Mouse (Mus musculus) lung, postnatal 25 days (tissue): ENCODE measurements at regions not wholly inside any gene's neighbourhood (a gene's known extent, or its start where the extent isn't known, plus 50 kb on each side); places are given as distances from the start of the nearest gene placed in this dataset.

Source experiments
- DNase-seq: peaks from one replicate; pipeline ENCODE4 v3.0.0; 2022; ENCODE audit warnings: low spot score

GRCm38 (mm10) chr16:90614137-90614536, 113.1 kb downstream of the Mis18a start:
- DNase-seq = no peak

- no peak for DNase-seq
Measured at GRCm38 (mm10) chr16:90610097-90610808, 117.0 kb downstream of the Mis18a start.

GRCm38 (mm10) chr16:90599329-90599870, 127.8 kb downstream of the Mis18a start:
- no peak for DNase-seq

GRCm38 (mm10) chr16:90598727-90599126, 128.5 kb downstream of the Mis18a start:
- DNase-seq = no peak

GRCm38 (mm10) chr16:90592721-90593481, 134.3 kb downstream of the Mis18a start:
- no peak for DNase-seq

- DNase-seq = no peak
Measured at GRCm38 (mm10) chr16:90585171-90585570, 142.0 kb downstream of the Mis18a start.

- no peak for DNase-seq
Measured at GRCm38 (mm10) chr16:90580411-90580810, 146.8 kb downstream of the Mis18a start.

- DNase-seq = no peak
Measured at GRCm38 (mm10) chr16:90571107-90571506, 156.1 kb downstream of the Mis18a start.

GRCm38 (mm10) chr16:90569826-90570225, 157.4 kb downstream of the Mis18a start:
- no peak for DNase-seq

GRCm38 (mm10) chr16:90565182-90565581, 162.0 kb downstream of the Mis18a start:
- no peak for DNase-seq

- no peak for DNase-seq
Measured at GRCm38 (mm10) chr16:90553120-90553519, 167.3 kb downstream of the Hunk start.

GRCm38 (mm10) chr16:90551041-90551440, 165.2 kb downstream of the Hunk start:
- no peak for DNase-seq

- DNase-seq = no peak
Measured at GRCm38 (mm10) chr16:90550058-90550795, 164.4 kb downstream of the Hunk start.
